Mouse (Mus musculus): ENCODE data around the gene Med9.
"Not testable (repeated sequence)": the region's sequence is repeated elsewhere in the genome, so short reads cannot be mapped to it uniquely, and the experiment has no call there.

The Med9 gene

DNA sequence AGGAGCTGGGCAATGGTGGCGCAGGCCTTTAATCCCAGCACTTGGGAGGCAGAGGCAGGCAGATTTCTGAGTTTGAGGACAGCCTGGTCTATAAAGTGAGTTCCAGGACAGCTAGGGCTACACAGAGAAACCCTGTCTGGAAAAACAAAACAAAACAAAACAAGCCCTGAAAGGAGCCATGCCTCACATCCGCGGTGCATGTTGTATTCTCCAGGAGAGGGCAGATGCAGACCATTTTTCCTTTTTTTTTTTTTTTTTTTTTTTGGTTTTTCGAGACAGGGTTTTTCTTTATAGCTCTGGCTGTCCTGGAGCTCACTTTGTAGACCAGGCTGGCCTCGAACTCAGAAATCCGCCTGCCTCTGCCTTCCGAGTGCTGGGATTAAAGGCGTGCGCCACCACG, 3.2 kb upstream of the Med9 start:
- CTCF ChIA-PET, result not testable (repeated sequence)

DNA sequence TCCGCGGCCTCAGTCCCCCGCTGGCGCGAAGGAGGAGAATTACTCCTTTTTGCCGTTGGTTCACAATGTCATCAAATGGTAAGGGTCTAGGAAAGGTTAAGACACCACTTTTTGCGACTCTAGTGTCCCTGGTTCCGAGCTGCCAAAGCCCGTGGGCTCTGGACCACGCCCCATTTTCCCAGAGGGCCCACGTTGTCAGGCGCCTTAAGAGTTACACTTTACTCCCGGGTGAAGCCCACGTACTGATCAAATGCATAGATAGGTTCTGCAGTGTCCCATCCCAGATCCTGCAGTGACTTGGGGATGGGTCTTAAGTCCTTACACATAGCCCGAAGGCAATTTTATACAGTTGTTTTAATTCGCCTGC, 378 bp downstream of the Med9 start:
- CTCF ChIA-PET, result no interaction called here

DNA sequence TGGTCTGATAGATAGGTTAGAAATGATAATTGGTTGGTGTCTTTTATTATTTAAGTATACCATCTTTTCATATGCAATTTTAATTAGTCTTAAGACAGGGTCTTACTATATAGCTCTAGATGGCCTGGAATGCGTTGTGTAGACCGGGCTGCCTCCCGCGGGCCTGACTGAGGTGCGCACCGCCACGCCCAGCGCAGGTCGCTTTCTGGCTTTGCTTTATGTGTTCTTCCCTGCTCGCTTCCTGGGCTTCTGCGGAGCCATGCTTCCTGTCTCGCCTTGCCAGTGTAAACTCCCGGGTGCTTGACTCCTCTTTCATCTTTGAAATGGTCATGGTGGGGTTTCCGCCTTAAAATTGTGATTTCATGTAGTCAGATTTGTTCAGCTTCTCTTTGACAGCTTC, 4.9 kb downstream of the Med9 start:
- CTCF ChIA-PET, result interaction anchor here (0.6 kb wide), 1 partner anchor 14 kb away, joined by 12 read pairs; no protein-coding TSS in a partner anchor

DNA sequence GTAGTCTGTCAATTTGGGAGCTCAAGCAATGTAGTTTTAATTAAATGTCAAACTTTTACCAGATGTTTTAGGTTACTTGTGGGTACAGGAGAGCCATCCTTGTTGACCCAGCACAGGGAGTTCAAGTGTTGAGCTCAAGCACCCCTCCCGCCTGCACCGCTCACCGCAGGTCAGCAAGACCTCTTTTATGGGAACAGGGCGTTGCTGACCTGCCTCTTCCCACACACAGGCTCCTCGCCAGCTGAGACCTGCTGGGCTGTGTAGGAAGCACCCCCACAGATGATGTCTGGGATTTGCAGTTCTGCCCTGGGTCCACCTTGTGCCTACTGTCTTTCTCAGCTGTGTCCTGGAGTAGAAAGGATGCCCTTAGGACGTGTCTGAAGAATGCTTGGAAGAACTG, 8.7 kb downstream of the Med9 start:
- CTCF ChIA-PET, result interaction anchor here (0.7 kb wide), 1 partner anchor 24 kb away, joined by 8 read pairs; no protein-coding TSS in a partner anchor

DNA sequence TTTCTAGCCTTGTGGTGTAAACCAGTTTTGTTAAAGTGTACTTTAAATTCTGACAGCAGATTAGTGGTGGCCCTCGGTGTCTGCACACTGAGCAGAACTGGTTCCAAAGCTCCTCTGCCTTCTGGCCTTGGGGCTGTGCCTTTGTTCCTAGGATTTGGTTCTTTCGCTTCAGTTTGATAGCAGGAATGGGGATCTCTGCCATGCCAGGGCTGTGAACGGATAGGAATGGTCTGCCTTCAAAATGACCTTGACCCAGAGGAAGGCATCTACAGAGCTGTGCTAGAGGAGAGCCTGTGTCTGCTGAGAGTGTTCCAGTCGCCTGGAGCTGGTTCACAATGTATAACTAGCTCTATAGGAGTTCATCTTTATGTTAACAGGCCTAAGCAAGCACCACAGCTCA, 11.4 kb downstream of the Med9 start:
- CTCF ChIA-PET, result no interaction called here

DNA sequence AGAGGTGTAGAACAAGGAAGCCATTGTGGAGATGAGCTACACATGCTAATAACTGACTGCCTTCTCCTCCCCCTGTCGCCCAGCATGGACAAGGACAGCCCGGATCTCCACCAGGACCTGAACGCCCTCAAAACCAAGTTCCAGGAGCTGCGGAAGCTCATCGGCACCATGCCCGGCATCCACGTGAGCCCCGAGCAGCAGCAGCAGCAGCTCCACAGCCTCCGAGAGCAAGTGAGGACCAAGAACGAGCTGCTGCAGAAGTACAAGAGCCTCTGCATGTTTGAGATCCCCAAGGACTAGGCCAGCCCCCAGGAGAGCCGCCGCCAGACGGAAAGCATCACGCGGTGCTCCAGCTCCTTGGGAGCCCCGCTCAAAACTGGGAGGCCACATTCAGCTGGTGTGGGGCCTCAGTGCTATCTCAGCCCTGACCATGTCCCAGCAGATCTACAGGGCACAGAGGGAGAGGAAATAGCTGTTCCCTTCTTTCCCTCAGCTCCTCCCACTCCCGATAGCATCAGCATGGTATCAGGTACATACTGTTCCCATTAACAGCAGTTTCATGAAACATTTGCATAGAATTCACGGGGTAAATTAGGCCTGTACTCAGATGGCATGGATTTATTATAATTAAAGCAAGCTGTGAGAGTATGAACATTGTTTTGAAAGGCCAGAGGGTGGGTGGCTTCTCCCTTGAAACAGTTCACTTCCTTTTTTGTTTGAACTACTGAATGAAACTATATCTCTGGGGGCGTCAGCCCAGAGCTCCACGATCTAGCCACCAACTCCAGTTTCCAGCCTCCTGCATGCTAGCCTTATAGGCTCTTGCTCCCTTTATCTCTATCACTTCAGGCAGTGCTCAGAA, 12.7 kb downstream of the Med9 start:
- CTCF ChIA-PET, result no interaction called here

DNA sequence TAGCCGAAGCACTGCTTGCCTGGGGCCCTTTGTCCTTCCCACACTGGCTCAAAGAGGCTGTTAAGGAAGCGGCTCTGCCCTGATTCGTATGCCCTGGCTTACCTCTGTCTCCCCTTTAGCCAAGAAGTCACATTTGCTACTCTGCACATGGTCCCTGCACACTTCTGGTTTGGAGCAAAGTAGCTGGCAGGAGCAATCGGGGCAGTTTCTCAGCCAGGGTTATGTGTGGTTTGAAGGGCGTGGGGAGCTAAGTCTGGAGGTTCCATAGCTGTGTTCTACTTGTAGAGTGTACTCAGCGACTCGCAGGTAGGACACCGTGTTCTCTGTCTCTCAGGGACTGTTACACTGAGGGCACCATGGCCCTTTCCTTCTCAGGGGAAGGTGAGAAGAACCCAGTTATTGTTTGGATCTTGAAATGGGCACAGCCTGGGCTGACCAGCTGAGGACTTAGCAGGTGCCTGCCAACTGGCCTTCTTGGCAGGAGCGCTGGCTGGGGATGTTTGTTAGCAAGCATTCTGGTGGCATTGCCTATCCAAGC, 13.4 kb downstream of the Med9 start:
- CTCF ChIA-PET, result no interaction called here

DNA sequence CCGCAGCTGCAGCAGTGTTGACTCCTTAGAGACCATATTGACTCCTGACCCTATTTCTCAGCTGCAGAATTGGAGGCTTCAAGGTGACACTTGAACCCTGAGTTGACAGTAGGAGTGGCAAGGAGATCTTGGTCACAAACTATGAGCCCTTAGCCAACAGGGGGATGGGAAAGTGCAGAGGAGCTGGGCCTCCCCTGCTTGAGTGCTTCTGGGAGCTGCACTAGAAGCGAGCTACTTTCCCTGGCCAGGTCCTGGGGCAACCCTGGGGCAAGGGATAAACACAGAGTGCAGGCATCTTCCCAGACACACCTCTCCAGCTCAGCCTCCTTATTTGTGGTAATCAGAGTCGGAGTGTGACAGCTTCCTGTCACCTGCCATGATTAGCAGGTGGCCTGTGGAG, 14.6 kb downstream of the Med9 start:
- CTCF ChIA-PET, result no interaction called here

DNA sequence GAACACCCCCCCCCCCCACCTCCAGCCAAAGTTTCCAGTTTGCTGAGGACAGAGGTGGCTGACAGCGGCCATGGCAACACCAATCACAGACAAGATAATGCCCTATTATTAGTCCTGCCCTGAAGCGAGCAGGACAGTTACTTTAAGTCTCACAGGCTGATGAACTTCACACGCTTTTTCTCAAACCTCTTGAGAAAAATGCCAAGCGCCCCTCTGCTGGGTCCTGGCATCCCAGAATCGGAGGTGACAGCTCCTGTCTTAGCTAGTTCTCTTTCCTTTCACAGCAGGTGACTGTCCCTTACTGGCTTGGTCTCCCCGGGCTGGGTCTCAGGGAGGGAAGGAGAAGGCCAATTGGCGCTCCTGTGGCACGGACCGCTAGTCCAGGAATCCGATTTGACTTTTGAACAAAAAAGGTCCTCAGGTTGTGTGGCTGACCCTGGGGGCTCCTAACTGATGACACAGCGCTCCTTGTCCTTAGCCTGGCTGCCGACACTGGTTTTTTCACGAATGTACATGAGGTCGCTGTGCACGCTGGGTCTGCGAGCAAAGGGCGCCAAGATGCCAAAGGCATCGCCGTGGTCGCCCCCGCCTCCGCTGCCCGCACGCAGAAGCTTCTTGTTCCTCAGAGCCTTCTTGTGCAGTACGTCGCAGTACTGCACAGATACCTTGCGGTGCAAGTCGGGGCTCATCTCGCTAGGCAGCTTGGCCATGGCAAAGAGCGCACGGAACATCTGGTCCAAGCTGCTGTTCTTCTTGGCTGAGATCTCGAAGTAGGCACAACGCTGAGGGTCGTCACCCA, 15.6 kb downstream of the Med9 start:
- CTCF ChIA-PET, result no interaction called here

DNA sequence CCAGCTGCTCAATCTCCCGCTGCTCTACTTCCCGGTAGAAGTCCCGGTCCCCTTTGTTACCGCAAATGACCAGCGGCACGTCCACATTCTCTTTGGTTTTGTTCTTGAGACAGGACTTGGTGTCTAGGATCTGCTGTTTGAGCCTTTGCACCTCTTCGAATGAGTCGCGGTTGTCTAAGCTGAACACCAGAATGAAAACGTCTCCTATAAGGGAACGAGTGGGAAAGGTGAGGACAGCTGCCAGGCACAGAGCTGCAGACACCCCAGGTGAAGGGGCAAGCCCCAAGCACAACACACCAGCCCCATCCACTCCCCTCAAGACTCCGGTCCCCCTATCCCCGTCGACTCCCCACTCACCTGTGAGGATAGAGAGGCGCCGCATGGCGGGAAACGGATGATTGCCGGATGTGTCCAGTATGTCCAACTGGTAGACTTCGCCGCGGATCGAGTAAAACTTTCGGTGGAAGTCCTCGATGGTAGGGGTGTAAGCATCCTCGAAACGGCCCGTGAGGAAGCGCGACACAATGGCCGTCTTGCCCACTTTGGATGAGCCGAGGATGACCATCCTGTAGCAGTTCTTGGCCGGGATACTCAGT, 16.3 kb downstream of the Med9 start:
- CTCF ChIA-PET, result no interaction called here

DNA sequence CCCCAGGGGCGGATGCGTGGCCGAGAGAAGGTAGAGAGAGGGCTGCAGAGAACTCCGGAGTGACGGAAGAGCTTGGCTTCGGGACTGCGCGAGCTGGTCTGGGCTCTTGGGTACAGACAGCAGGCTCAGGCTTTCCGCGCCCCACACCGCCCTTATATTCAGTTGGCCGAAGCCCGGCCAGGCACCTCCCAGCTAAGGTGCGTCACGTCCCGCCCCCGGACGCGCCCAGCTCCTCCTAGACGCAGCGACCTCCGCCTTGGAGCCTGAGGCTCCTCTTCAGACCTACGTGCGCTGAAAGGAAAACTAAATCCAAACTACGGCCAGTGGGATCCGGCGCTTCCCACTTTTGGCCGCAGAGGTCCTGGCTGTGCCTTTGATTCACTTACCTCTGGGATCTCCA, 16.8 kb downstream of the Med9 start, which contains the start of gene Rasd1:
Gene Rasd1, minus strand, starts transcription at position 127 of the 400 bp plus-strand sequence.
- CTCF ChIA-PET, result no interaction called here

DNA sequence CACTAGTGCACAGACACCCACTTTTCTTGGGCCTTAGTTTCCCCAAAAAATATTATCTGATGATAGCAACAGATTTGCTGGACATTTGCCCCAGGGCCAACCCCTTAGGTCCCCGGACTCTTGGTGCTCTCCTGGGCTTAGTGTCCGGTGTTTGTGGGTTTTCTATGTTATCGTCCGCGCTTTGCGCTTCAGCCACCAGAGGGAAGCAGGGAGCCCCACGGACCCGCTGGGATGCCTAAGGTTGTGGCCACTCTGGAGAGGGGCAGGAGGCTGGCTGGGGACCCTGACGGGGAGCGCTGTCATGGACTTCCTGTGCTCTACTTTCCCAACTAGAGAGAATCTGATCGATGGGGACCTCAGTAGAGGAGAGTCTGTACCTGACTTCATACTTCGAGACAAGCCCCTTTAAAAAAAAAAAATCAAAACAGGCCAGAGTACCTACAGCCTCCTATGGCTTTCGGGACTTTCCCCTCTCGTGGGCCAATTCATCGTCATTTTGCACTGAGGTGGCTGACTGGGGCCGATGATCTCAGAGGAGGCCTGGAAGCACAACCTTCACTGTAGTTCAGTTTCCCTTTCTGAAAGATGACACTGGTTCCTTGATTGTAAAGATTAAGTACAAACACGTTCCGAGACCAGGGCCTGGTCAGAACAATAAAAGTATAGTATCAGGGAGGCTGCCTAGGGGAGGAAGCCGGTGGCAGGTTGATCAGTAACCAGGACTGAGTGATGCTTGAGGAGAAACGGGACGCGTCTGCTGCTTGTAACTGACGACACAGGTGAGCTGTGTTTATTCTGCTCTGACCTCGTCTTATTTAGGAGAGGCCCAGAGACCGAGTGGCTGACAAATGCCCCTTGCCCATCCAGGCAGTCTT, 17.5 kb downstream of the Med9 start:
- CTCF ChIA-PET, result no interaction called here

DNA sequence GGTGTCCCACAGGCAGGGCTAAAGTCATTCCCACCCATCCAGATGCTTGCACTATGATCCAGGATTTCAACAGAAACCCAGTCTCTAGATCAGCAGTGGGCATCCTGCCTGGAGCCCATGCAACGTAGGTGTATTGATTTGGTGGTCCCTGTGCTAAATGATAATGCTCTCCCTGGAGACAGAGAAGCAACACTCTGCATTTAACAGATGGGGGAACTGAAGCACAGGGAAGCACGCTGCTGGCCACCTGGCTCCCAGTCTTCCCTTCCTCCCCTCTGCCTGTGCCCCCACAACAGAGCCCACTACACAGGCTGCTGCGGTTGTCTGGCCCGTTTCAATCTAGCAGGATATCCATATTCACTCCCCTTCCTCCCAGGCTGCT, 18.1 kb downstream of the Med9 start:
- CTCF ChIA-PET, result no interaction called here

DNA sequence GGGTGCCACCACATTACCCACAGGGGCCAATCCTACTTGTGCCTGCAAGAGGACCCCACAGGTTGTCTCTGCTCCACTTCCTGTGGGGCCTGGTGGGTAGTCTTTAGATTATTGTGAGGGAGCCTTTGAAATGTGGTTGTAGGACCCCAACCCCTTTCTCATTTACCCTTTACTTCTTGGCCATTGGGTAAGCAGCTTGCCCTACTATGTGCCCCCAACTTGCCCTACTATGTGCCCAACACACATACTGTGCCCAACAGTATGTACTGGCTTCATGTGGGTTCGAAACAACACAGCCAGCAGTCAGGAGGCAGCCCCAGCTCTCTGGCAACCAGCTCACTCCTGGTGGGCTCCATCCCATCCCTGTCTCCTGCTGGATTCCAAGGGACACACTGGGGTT, 19.8 kb downstream of the Med9 start:
- CTCF ChIA-PET, result no interaction called here

DNA sequence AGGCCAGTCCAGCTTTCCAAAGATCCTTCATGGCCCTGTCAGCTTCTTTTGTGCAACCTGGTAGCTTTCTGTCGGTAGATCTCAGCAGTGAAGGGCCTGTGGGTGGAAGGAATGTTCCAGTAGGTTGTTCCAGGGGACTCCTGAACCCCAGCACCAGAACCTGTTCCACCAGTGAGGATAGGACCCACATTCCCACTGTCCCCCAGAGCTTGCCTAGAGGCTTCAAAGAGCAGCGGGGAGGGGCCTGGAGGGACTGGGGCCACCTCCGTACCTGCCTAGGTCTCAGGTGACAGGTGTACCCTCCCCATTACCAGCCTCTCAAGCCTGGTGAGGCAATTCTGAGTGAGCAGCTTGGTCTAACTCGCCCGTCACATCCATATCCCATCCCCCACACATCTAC, 22.8 kb downstream of the Med9 start:
- CTCF ChIA-PET, result no interaction called here

DNA sequence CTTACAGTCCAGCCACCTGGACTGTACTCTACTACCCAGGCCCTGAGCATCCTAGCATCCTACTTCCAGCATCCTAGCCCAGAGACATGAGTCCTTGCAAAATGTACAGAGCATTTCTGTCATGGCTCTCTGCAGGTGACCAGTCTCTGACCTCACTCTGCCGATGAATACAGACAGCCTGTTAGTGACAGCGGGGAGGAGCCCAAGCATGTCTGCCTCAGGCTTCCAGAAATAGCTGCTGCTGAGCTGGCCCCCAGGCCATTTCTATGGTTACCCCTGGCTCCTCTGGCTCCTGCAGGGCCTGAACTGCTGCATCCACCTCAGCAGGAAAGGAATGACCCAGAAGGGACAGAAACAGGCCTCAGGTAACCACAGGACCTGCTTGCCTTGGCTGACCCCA, 23.7 kb downstream of the Med9 start:
- CTCF ChIA-PET, result no interaction called here

DNA sequence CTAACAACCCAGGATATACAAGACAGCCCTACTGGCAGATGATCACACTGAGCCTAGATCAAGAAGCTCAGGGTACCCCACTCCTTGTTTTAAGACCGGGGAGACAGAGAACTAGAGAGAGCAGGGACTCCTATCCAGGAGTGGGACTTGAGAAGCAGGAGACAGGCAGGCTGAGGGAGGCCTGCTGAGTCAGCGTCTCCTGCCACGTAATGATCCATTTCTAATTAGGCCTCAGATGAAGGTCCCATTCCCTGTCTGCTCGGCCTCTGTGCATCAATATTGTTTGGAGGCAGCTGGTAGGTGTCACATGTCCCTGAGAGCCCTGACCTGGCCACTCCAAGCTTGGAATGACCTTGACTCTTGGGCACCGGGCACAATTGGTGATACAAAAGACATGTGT, 25.4 kb downstream of the Med9 start:
- CTCF ChIA-PET, result no interaction called here

DNA sequence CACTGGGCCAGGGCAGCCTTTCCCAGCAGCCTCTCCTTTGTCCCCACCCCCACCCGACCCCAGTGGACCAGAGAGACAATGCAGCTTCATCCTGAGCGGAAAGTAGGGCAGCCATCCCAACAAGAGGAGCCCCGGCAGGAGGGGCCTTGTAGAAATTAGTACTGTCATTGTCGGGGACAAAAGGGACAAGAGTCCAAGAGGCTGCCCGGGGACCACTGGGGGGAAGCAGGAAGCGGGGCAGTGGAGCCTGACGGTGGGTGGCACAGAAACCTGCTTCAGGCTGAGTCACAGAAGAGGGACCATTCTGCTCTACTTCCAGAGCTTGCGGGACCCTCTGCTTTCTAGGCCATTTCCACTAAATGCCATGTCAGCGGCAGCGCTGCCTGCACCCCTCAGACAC, 27.2 kb downstream of the Med9 start:
- CTCF ChIA-PET, result no interaction called here

DNA sequence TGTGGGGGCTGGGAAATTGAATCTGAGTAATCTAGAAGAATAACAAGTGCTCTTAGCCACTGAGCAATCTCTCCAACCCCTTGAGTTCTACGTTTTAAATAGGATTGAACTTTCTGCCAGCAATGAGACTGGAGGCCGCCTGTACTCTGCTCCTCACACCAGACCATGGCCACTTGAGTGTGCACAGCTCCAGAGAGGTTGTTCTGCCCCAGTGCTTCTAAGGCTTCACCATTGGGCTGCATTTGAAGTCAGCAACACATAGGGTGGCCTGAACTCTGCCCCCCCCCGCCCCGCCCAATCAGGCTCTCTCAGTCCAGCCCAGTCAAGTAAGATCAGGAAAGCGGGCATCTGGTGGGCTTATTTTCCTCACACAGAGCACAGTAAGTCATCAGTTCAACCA, 29.8 kb downstream of the Med9 start:
- CTCF ChIA-PET, result no interaction called here

DNA sequence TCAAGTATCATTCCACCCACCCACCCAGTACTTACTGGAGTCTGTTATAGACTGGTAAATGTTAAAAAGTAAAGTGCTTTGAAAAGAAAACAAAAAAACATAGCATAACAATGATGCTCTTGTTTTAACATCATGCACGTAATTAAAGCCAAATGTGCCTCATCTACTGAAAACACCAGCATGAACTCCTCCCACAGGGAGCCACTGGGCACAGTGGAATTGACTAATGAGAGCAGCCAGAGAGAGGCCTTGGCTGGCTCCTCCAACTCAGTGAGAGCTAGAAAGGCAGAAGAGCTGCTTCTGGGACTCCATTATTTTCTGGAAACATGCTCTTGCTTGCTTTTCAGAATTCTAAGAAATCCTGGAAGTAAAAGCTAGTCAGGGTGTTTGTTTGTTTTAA, 41.4 kb downstream of the Med9 start:
- CTCF ChIA-PET, result no interaction called here

DNA sequence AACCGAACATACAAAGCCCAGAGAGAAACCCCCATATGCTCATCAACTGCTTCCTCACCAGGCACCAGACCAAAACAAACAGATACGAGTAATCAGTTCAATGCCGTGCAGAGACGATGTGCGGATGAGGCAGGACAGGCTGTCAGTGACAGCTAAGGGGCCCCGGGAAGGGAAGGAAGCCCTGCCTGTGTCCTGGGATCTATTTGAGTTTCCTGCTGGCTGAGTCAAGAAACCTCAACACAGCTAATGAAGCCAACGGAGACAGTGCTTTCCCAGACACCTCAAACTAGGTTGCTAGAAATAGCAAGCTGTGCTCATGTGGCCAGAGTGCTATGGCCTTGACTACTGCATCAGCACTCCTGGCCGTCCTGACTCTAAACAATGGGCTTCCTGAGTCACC, 43.4 kb downstream of the Med9 start:
- CTCF ChIA-PET, result no interaction called here

DNA sequence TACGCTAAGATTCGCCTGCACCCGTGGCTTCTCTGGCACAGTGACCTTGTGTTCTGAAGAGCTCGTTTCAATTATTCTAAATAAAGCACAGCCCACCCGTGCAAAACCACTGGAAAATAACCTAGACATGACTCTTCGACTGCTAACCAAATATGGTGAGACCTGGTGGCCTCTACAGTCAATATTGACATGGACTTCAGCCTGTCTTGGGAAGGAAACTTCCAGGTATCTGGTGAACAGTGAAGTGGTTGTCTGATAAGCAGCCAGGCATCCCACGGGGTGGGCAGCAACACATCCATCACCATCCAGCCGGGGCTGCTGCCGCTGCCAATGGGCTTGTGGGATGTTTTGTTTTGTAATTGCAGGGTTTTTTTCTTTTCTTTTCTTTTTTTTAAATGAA, 46.3 kb downstream of the Med9 start:
- CTCF ChIA-PET, result no interaction called here

All from spleen, embryonic (tissue).